ENCODE assay signal across 7 mouse cellular contexts in genomic region chr12:17767567-17767966, GRCm38 (mm10).
DNase-seq lines count a peak whose midpoint lies in the region; ATAC-seq and TF ChIP-seq lines count a peak whose summit lies in the region.
"Not testable (repeated sequence)": the region's sequence is repeated elsewhere in the genome, so short reads cannot be mapped to it uniquely, and the experiment has no call there.

No protein-coding gene starts in this region.

- H3K27me3 ChIP-seq in kidney, adult 2 months (replicated peaks; ENCODE audit: control insufficient read depth, insufficient read depth, low read length); midbrain, embryonic 11.5 days (ENCODE audit: control insufficient read depth, insufficient read depth, low read length): not testable (repeated sequence)

- not testable (repeated sequence) for H3K4me3 ChIP-seq in brown adipose tissue, adult 24 weeks (ENCODE audit: insufficient read depth, low read depth, low read length); kidney, adult 2 months (ENCODE audit: insufficient read depth, low read depth, low read length); midbrain, embryonic 11.5 days (ENCODE audit: low read depth, low read length)

- peaks cover 55% of the 10 kb centered on the region for H3K4me1 ChIP-seq in brown adipose tissue, adult 24 weeks (ENCODE audit: control insufficient read depth, insufficient read depth, insufficient read length, low read length)
- peaks cover 11% of the 10 kb centered on the region for H3K4me1 ChIP-seq in kidney, adult 2 months (ENCODE audit: control insufficient read depth, insufficient read depth, low read length)
- H3K4me1 ChIP-seq in midbrain, embryonic 11.5 days (ENCODE audit: control insufficient read depth, insufficient read depth, low read length), result not testable (repeated sequence)

- not testable (repeated sequence) for H3K36me3 ChIP-seq in kidney, adult 2 months (ENCODE audit: control insufficient read depth, insufficient read depth, low read length); midbrain, embryonic 11.5 days (ENCODE audit: control insufficient read depth, insufficient read depth, low read length)

- TF ChIP-seq CTCF in kidney, adult 2 months (conservative IDR thresholded peaks at IDR 0.05; ENCODE audit: insufficient read depth, insufficient read length, low read depth, low read length), result not testable (repeated sequence)

- peak; percentile 40 for DNase-seq in R1 (ENCODE audit: low read depth, low spot score)
- peak; percentile 30 to 72 for DNase-seq in heart, adult 18-20 months
- peak; percentile 55 for DNase-seq in heart, adult 8-10 months (ENCODE audit: low spot score)
- DNase-seq in kidney, adult 2 months, result peak; percentile 35
- peak; percentile 34 for DNase-seq in lung, postnatal 36 days
- peak; percentile 49 for DNase-seq in midbrain, embryonic 11.5 days (ENCODE audit: low spot score, missing footprints)

- WGBS in kidney, adult 2 months, result 68% methylated on average over 1 of the region's 1 CpGs
- WGBS in midbrain, embryonic 11.5 days, result 76% methylated on average over 1 of the region's 1 CpGs

- H3K9ac ChIP-seq in midbrain, embryonic 11.5 days (ENCODE audit: low read length), result not testable (repeated sequence)

- ATAC-seq in midbrain, embryonic 11.5 days (ENCODE audit: low FRiP score), result not testable (repeated sequence)

- not testable (repeated sequence) for H3K9me3 ChIP-seq in midbrain, embryonic 11.5 days (ENCODE audit: control insufficient read depth, low read length)

- not testable (repeated sequence) for H3K4me2 ChIP-seq in midbrain, embryonic 11.5 days

- H3K27ac ChIP-seq in brown adipose tissue, adult 24 weeks (replicated peaks; ENCODE audit: low read depth, low read length), result peak overlapping the region; percentile 47
- not testable (repeated sequence) for H3K27ac ChIP-seq in kidney, adult 2 months (ENCODE audit: insufficient read depth, low read depth, low read length); midbrain, embryonic 11.5 days (ENCODE audit: low read depth, low read length)

- not testable (repeated sequence) for TF ChIP-seq POLR2A in kidney, adult 2 months (IDR thresholded peaks at IDR 0.05; ENCODE audit: low read depth, low read length)
